Mouse (Mus musculus): ENCODE results near the gene Vgll4.

DNA sequence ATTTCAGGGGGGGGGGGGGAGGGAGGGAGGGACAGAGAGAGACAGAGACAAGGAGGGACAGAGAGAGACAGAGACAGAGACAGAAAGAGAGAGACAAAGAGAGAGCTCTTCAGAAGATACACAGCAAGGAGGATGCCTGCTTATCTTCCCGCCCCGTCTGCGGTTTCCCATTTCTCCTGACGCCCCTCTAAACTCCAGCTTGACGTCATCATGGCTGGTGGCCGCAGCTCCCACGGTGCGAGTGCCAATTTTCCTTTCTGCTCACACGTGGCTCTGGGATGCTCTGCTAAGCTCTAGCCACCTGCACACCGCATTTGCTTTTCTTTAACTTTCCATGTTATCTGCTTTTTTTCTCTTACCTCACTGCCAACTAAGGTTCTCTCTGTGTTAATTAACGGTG is 151.8 kb downstream of the Vgll4 start:
- TF ChIP-seq POLR2A (IDR thresholded peaks at IDR 0.05; ENCODE audit: low read depth, low read length) (no peak), CTCF (IDR thresholded peaks at IDR 0.05; ENCODE audit: borderline replicate concordance, insufficient read depth, low read length) (no peak)
